Mouse (Mus musculus): ENCODE measurements around the gene Ccdc33. TPM values are rescaled to one million over a fixed set of nuclear protein-coding genes. Genes with fewer than 3 reads are reported as not detected.

Gene Ccdc33
- total RNA-seq, 1 experiment from 2014 or later = not detected

DNA sequence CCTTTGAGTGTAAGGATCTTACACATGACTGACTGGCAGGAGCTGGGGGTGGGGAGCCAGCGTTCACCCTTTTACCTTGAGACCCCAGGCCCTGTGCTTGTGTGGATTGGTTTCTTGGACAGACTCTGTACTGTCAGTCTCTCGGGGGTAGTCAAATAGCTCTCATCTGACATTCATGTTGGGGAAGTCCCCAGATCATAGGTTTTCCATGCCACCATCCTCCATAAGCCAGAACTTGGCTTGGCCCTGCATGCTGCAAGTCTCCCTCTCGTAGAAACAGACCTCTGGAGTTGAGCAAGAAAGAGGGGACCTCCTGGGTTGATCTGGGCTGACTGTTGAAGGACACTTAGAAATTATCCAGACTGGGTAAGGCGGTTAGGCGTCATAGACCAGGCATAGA lies 100.2 kb downstream of the Ccdc33 start:
- no peak for ATAC-seq (replicated peaks; ENCODE audit: low read depth, poor library complexity, severe bottlenecking)

- no peak for ATAC-seq (replicated peaks; ENCODE audit: low read depth, poor library complexity, severe bottlenecking)
Observed at GRCm38 (mm10) chr9:58016962-58017361, 101.7 kb downstream of the Ccdc33 start.

- no peak for ATAC-seq (replicated peaks; ENCODE audit: low read depth, poor library complexity, severe bottlenecking)
Observed at GRCm38 (mm10) chr9:58015856-58016255, 102.8 kb downstream of the Ccdc33 start.

GRCm38 (mm10) chr9:58014393-58015160 lies 104.0 kb downstream of the Ccdc33 start:
- peak; percentile 68 for ATAC-seq (replicated peaks; ENCODE audit: low read depth, poor library complexity, severe bottlenecking)

- ATAC-seq (replicated peaks; ENCODE audit: low read depth, poor library complexity, severe bottlenecking) = no peak
Observed at GRCm38 (mm10) chr9:58012935-58013334, 105.7 kb downstream of the Ccdc33 start.

- no peak for ATAC-seq (replicated peaks; ENCODE audit: low read depth, poor library complexity, severe bottlenecking)
Observed at GRCm38 (mm10) chr9:58012486-58012885, 106.1 kb downstream of the Ccdc33 start.

GRCm38 (mm10) chr9:58011552-58011951 lies 107.1 kb downstream of the Ccdc33 start:
- no peak for ATAC-seq (replicated peaks; ENCODE audit: low read depth, poor library complexity, severe bottlenecking)

DNA sequence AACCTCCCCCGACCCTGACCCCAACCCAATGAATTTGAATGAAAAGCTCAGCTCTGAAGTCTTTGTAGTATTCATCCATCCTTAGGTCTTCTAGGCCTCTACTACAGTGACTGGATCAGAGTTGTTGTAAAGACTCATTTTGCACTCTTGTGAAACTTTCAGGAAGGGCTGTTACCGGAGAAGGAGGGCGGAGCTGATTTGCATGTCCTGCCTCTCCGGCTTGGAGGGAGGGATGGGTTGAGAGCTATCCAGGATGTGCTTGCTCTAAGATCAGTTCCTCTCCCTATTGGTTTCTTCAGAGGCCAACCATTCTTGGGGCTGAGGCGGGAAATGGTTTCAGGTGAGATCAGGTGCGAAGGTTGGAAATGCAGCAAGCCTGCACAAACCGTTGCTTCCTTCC lies 107.6 kb downstream of the Ccdc33 start:
- 0 out of 2 replicates have a peak, but pooled peaks have one; percentile 41 for ATAC-seq (replicated peaks; ENCODE audit: low read depth, poor library complexity, severe bottlenecking)

DNA sequence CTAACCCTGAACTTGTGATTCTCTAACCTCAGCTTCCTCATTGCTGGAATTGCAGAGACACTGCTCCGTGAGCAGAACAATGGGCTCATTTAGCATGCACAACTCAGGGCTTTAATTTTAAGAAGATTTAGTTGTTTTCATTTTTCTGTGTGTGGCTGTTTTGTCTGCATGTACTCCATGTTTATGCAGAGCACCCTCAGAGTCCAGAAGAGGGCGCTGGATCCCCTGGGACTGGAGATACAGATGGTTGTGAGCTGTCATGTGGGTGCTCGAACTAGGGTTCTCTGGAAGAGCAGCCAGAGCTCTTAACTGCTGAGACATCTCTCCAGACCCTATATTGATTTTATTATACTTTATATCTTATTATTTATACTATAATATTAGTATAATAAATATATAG lies 109.0 kb downstream of the Ccdc33 start:
- ATAC-seq (replicated peaks; ENCODE audit: low read depth, poor library complexity, severe bottlenecking) = no peak

GRCm38 (mm10) chr9:58009015-58009362 lies 109.6 kb downstream of the Ccdc33 start:
- ATAC-seq (replicated peaks; ENCODE audit: low read depth, poor library complexity, severe bottlenecking) = no peak

- no peak for ATAC-seq (replicated peaks; ENCODE audit: low read depth, poor library complexity, severe bottlenecking)
Observed at GRCm38 (mm10) chr9:58008336-58009014, 110.1 kb downstream of the Ccdc33 start.

DNA sequence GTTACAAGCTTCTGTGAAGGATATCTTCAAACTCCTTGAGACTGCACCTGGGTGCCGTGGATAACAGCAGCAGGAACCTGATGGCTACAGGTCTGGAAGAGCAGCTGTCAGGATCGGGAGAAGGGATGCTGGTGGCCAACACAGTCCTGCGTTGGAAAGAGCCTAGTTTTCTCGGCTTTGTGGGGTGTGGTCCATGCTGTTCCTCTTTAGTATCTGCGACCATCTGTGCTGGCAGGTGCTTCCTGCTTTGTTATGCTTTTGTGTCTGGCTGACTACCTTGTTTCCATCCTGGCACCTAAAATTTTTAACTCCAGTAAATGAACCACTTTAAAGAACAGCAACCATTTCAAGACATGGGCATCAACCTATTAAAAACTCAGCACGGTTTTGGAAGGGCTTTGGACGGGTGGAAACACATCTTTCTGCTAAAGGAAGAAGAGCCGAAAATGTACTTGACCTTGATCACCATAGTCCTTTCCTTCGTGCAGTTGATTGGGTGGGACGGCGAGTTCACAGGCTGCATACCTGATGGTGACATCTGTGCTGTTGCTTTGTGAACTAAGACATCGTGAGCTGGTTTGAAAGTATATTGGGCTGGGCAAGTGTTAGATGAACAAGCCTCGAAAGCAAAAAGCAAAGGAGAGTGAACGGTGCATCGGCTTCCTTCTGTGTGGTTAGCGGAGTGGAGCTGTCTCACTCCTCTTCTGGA lies 112.7 kb downstream of the Ccdc33 start, which contains the start of gene Cyp11a1:
TSS of gene Cyp11a1 (plus strand) at position 659 of the 709 bp plus-strand sequence.
- no peak for ATAC-seq (replicated peaks; ENCODE audit: low read depth, poor library complexity, severe bottlenecking)

DNA sequence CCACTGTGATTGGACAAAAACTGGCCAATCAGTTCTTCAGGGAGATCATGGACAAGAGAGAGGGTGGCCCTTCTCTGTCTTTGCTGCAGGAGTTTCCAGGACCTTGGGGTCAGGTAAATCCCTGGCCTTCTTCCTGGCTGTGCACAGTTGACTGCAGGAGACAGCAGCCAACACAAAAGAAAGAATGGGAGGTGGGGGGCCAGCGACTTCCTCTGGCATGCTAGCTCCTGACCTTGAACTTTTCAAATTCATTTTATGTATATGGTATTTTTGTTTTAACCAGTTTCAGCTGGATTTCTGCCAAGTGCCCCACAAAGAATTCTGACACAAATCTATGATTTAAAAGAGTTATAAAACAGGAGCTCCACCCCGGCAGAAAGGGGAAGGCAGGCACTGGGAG lies 115.4 kb downstream of the Ccdc33 start:
- ATAC-seq (replicated peaks; ENCODE audit: low read depth, poor library complexity, severe bottlenecking) = no peak

GRCm38 (mm10) chr9:57999676-58000075 lies 118.9 kb downstream of the Ccdc33 start:
- no peak for ATAC-seq (replicated peaks; ENCODE audit: low read depth, poor library complexity, severe bottlenecking)

GRCm38 (mm10) chr9:57998685-57999084 lies 119.9 kb downstream of the Ccdc33 start:
- ATAC-seq (replicated peaks; ENCODE audit: low read depth, poor library complexity, severe bottlenecking) = no peak

DNA sequence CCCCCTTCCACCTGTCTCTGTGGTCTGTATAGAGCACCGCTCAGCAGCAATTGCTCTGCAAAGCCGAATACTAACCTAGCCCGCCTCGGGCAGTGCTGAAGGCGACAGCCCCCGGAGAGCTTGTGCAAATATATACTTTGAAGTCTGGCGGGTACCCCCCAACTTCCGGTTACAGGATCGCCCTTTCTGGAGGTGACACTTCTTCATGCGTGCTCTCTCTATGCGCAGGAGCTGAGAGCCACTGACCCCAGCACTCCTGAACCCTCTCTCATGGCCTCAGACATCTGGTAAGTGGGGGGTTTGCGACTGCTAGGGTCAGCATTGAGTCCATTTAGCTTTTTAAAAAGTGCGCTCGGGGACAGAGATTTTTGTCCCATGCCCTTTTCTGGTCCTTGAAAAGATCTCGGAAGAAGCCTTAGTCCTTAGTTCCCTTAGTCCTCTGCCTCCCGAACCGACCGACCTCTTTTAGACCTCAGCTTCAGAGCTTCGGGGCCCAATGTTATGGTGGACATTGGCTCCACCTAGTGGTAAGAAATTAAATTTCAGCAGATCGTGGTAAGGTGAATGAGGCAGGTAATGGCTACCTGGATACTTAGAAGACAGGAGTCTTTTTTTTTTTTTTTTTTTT lies 120.5 kb downstream of the Ccdc33 start:
- peak; percentile 88 for ATAC-seq (replicated peaks; ENCODE audit: low read depth, poor library complexity, severe bottlenecking)

- ATAC-seq (replicated peaks; ENCODE audit: low read depth, poor library complexity, severe bottlenecking) = no peak
Observed at GRCm38 (mm10) chr9:57997511-57998031, 121.1 kb downstream of the Ccdc33 start.

GRCm38 (mm10) chr9:57995282-57995681 lies 123.3 kb downstream of the Ccdc33 start:
- ATAC-seq (replicated peaks; ENCODE audit: low read depth, poor library complexity, severe bottlenecking) = no peak

DNA sequence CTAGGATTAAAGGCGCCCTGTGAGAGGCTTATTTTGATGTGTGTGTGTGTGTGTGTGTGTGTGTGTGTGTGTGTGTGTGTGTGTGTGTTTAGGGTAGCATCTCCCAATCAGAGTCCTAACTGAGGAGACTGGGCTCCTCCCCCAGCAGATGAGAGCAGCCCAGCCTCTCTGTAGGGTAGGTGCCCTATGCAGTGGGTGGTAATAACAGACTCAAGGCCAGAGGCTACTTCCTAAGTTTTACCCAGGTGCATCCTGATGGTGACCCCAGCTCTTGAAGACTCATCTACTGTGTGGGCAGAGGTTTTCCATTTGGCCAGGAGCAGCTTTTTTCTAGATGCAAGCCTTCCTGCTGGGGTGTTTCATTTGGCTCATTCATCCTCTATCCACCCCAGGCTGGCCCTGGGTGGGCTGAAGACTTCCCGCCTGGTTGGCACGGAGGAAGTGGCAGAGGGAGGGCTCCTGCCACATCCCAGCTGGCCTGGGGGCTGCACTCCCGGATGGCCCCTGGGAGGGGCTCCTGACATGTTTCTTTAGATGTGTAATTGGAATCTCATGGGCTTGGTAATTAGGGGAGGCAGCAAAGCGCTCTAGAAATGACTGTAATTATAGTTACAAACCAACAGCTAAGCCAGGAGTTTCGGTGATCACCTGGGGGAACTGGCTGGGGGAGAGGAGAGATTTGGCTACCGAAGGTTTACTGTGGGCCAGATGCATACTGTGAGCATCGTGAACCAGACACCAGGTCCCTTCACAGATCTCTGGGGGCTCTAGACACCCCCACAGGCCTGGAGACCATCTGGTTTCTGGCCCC lies 125.6 kb downstream of the Ccdc33 start:
- ATAC-seq (replicated peaks; ENCODE audit: low read depth, poor library complexity, severe bottlenecking) = peak; percentile 36

Measured in common myeloid progenitor, adult 5-6 weeks (primary cell).